Mouse (Mus musculus) intestine, embryonic 14.5 days (tissue): ENCODE measurements around the gene Akap6. TPM values are rescaled to one million over a fixed set of nuclear protein-coding genes. Genes with fewer than 3 reads are reported as not detected.

ENCODE experiments used
- ATAC-seq: fragments of 200-750 bp; cut with Nextera tagmentation; replicated peaks from 2 replicates; pipeline ENCODE4 v1.8.0; 2017; ENCODE audit warnings: low read depth, moderate number of reproducible peaks, moderate TSS enrichment, moderate library complexity; ENCODE audit not compliant: low FRiP score, low TSS enrichment
- DNase-seq: peaks from one replicate; pipeline ENCODE4 v3.0.0-alpha.2; 2018; ENCODE audit warnings: low spot score
- H3K27ac ChIP-seq: fragments of 300-500 bp; sonication (generic); 2 replicates; pipeline ENCODE4 v1.5.1; 2014; ENCODE audit warnings: low read depth, mild to moderate bottlenecking, control low read depth
- H3K27me3 ChIP-seq: fragments of 300-500 bp; sonication (generic); replicated peaks from 2 replicates; pipeline ENCODE4 v1.6.1; 2014; ENCODE audit warnings: low read length, control low read depth; ENCODE audit not compliant: control insufficient read depth, insufficient read depth
- H3K36me3 ChIP-seq: fragments of 300-500 bp; sonication (generic); 2 replicates; pipeline ENCODE4 v1.6.1; 2014; ENCODE audit warnings: low read length, control low read depth; ENCODE audit not compliant: control insufficient read depth, insufficient read depth
- H3K4me1 ChIP-seq: fragments of 300-500 bp; sonication (generic); replicated peaks from 2 replicates; pipeline ENCODE4 v1.6.1; 2014; ENCODE audit warnings: low read length, control low read depth, mixed read lengths; ENCODE audit not compliant: control insufficient read depth, insufficient read depth
- H3K4me2 ChIP-seq: fragments of 300-500 bp; sonication (generic); 2 replicates; pipeline ENCODE4 v1.6.1; 2014; ENCODE audit warnings: low read length
- H3K4me3 ChIP-seq: fragments of 300-500 bp; sonication (generic); 2 replicates; pipeline ENCODE4 v1.5.1; 2014; ENCODE audit warnings: low read depth, low read length, control low read depth, mixed read lengths
- H3K9ac ChIP-seq: fragments of 300-500 bp; sonication (generic); 2 replicates; pipeline ENCODE4 v1.6.1; 2014; ENCODE audit warnings: mild to moderate bottlenecking, low read length
- H3K9me3 ChIP-seq: fragments of 300-500 bp; sonication (generic); 2 replicates; pipeline ENCODE4 v1.6.1; 2016; ENCODE audit warnings: low read length, control low read depth; ENCODE audit not compliant: control insufficient read depth
- WGBS: fragments of 180-500 bp; shearing (Covaris S2); extraction: QIAGEN DNeasy Blood & Tissue Kit; methylation state at CpG from one replicate; pipeline ENCODE4 v1.1.7; 2014; 5-methylcytosine and 5-hydroxymethylcytosine counted together
- polyA plus RNA-seq: library from polyadenylated mRNA; unstranded; fragments of >200 nt; fragmentation: Nextera tagmentation; extraction: Ambion mirVana; gene quantifications from 2 replicates; pipeline ENCODE4 v1.2.1, GENCODE M21; 2014

The Akap6 gene
- polyA plus RNA-seq, 1 experiment from 2014 or later: 3.2 TPM

GRCm38 (mm10) chr12:53057606-53058005 lies 358.4 kb downstream of the Akap6 start:
- Histone ChIP-seq H3K4me2 (no peak overlapping the region), H3K4me3 (no peak overlapping the region), H3K9ac (no peak overlapping the region), H3K9me3 (no peaks in the 10 kb centered on the region), H3K27me3 (no peaks in the 10 kb centered on the region), H3K4me1 (peaks cover 4% of the 10 kb centered on the region; the same call in 1 of the 2 replicates), H3K27ac (no peak overlapping the region), H3K36me3 (no peaks in the 10 kb centered on the region)
- ATAC-seq (no peak), DNase-seq (no peak)
- WGBS: 41% methylated on average over 7 of the region's 7 CpGs

GRCm38 (mm10) chr12:53060903-53061302 lies 361.7 kb downstream of the Akap6 start:
- Histone ChIP-seq H3K4me2 (no peak overlapping the region), H3K9me3 (no peaks in the 10 kb centered on the region), H3K27me3 (no peaks in the 10 kb centered on the region), H3K36me3 (no peaks in the 10 kb centered on the region), H3K4me3 (no peak overlapping the region), H3K27ac (no peak overlapping the region), H3K4me1 (peaks cover 5% of the 10 kb centered on the region; the same call in 1 of the 2 replicates), H3K9ac (no peak overlapping the region)
- ATAC-seq (no peak), DNase-seq (no peak)
- WGBS: 68% methylated on average over 6 of the region's 6 CpGs

GRCm38 (mm10) chr12:53061466-53062124 lies 362.4 kb downstream of the Akap6 start:
- ATAC-seq (no peak), DNase-seq (no peak)
- Histone ChIP-seq H3K9me3 (no peaks in the 10 kb centered on the region), H3K27ac (no peak overlapping the region), H3K9ac (no peak overlapping the region), H3K36me3 (no peaks in the 10 kb centered on the region), H3K4me2 (peak overlapping the region; percentile 18), H3K27me3 (no peaks in the 10 kb centered on the region), H3K4me3 (no peak overlapping the region), H3K4me1 (peaks cover 5% of the 10 kb centered on the region; the same call in 1 of the 2 replicates)
- WGBS: 20% methylated on average over 7 of the region's 7 CpGs

GRCm38 (mm10) chr12:53063003-53063402 lies 363.8 kb downstream of the Akap6 start:
- H3K27ac ChIP-seq: no peak overlapping the region
- no peak overlapping the region for H3K9ac ChIP-seq
- peaks cover 5% of the 10 kb centered on the region; the same call in 1 of the 2 replicates for H3K4me1 ChIP-seq
- no peak overlapping the region for H3K4me3 ChIP-seq
- no peak overlapping the region for H3K4me2 ChIP-seq
- ATAC-seq (no peak), DNase-seq (no peak)
- H3K36me3 ChIP-seq: no peaks in the 10 kb centered on the region
- H3K9me3 ChIP-seq: no peaks in the 10 kb centered on the region
- H3K27me3 ChIP-seq: no peaks in the 10 kb centered on the region
- WGBS: 72% methylated on average over 9 of the region's 9 CpGs

- H3K27me3 ChIP-seq: no peaks in the 10 kb centered on the region
- 88% methylated on average over 4 of the region's 4 CpGs for WGBS
- H3K4me1 ChIP-seq: peaks cover 5% of the 10 kb centered on the region; the same call in 1 of the 2 replicates
- no peak overlapping the region for H3K4me2 ChIP-seq
- H3K9me3 ChIP-seq: no peaks in the 10 kb centered on the region
- DNase-seq (no peak), ATAC-seq (no peak)
- H3K36me3 ChIP-seq: no peaks in the 10 kb centered on the region
- H3K9ac ChIP-seq: no peak overlapping the region
- no peak overlapping the region for H3K4me3 ChIP-seq
- H3K27ac ChIP-seq: no peak overlapping the region
These were observed 365.1 kb downstream of the Akap6 start for GRCm38 (mm10) chr12:53064241-53064760.

- WGBS: 69% methylated on average over 11 of the region's 11 CpGs
- H3K4me2 ChIP-seq: no peak overlapping the region
- DNase-seq (no peak), ATAC-seq (no peak)
- no peak overlapping the region for H3K27ac ChIP-seq
- no peaks in the 10 kb centered on the region for H3K9me3 ChIP-seq
- H3K4me3 ChIP-seq: no peak overlapping the region
- no peak overlapping the region for H3K9ac ChIP-seq
- no peaks in the 10 kb centered on the region for H3K27me3 ChIP-seq
- H3K36me3 ChIP-seq: no peaks in the 10 kb centered on the region
- peaks cover 5% of the 10 kb centered on the region; the same call in 1 of the 2 replicates for H3K4me1 ChIP-seq
These were observed 366.0 kb downstream of the Akap6 start for GRCm38 (mm10) chr12:53065031-53065785.

GRCm38 (mm10) chr12:53066321-53066720 lies 367.1 kb downstream of the Akap6 start:
- ATAC-seq (no peak), DNase-seq (no peak)
- Histone ChIP-seq H3K9ac (no peak overlapping the region), H3K27me3 (no peaks in the 10 kb centered on the region), H3K36me3 (no peaks in the 10 kb centered on the region), H3K27ac (no peak overlapping the region), H3K4me3 (no peak overlapping the region), H3K4me1 (peaks cover 5% of the 10 kb centered on the region; the same call in 1 of the 2 replicates), H3K4me2 (no peak overlapping the region), H3K9me3 (no peaks in the 10 kb centered on the region)
- 78% methylated on average over 9 of the region's 9 CpGs for WGBS

GRCm38 (mm10) chr12:53070907-53071306 lies 371.7 kb downstream of the Akap6 start:
- no peak overlapping the region for H3K9ac ChIP-seq
- ATAC-seq (no peak), DNase-seq (no peak)
- H3K36me3 ChIP-seq: no peaks in the 10 kb centered on the region
- H3K9me3 ChIP-seq: no peaks in the 10 kb centered on the region
- no peak overlapping the region for H3K4me2 ChIP-seq
- no peak overlapping the region for H3K27ac ChIP-seq
- 86% methylated on average over 5 of the region's 5 CpGs for WGBS
- no peaks in the 10 kb centered on the region for H3K27me3 ChIP-seq
- H3K4me1 ChIP-seq: no peaks in the 10 kb centered on the region
- no peak overlapping the region for H3K4me3 ChIP-seq
